Mouse (Mus musculus): ENCODE measurements around the gene Armh3.

DNA sequence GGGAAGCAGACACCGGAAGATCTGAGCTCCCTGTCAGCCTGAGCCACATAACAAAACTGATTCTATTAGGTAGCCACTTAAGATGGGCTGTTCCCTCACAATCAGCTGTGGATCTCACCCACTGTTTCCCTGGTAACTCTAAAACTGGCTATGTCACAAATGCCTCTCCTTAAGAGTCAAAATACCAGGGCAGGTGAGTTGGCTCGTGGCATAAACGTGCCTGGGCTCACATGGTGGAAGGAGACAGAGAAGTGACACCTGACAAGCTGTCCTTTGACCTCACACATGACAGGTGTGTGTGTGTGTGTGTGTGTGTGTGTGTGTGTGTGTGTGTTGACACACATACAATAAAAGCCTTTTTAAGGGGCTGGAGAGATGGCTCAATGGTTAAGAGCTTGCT is 210.8 kb downstream of the Armh3 start:
- TF ChIP-seq CTCF (IDR thresholded peaks at IDR 0.05; ENCODE audit: borderline replicate concordance, extremely low read depth, insufficient read depth, insufficient read length), result no peak
- no peak for TF ChIP-seq POLR2A (IDR thresholded peaks at IDR 0.05; ENCODE audit: borderline replicate concordance, extremely low read depth, insufficient read depth, insufficient read length, poor library complexity, severe bottlenecking)

All from brain, embryonic 14.5 days (tissue).